Mouse (Mus musculus): ENCODE measurements around the gene Scn9a. TPM values are rescaled to one million over a fixed set of nuclear protein-coding genes. Genes with fewer than 3 reads are reported as not detected.
A peak's percentile ranks its signal among the peaks of the same experiment; 100 is the strongest.

Scn9a gene
- total RNA-seq (2014; rRNA removed) (not detected in 2 replicates), polyA plus RNA-seq (2012; rRNA removed) (not detected in 2 replicates)

- H3K9ac ChIP-seq (ENCODE audit: low read depth, low read length), result no peak within 1 kb of the TSS
- no peaks in the 10 kb centered on the region for H3K79me2 ChIP-seq (ENCODE audit: control insufficient read depth, insufficient read depth, low read length)
- DNase-seq (ENCODE audit: extremely low read depth, low read depth, low spot score), result no peak
- no peaks in the 10 kb centered on the region for H3K4me1 ChIP-seq (ENCODE audit: control insufficient read depth, insufficient read depth, low read length)
- no peaks in the 10 kb centered on the region for H3K36me3 ChIP-seq (ENCODE audit: control insufficient read depth, insufficient read depth, low read length)
- H3K4me3 ChIP-seq (ENCODE audit: insufficient read depth, low read depth, low read length), result no peak within 1 kb of the TSS
- TF ChIP-seq CTCF (IDR thresholded peaks at IDR 0.05; ENCODE audit: low read depth, low read length) (no peak), POLR2A (IDR thresholded peaks at IDR 0.05; ENCODE audit: extremely low read depth, insufficient read depth, low read length) (no peak)
- peaks cover 7% of the 10 kb centered on the region for H3K27me3 ChIP-seq (ENCODE audit: control insufficient read depth, insufficient read depth, low read length)
- H3K27ac ChIP-seq (replicated peaks; ENCODE audit: insufficient read depth, low read depth, low read length), result no peak within 1 kb of the TSS
- WGBS, result 4% methylated on average over 29 of the region's 29 CpGs
Observed at GRCm38 (mm10) chr2:66634580-66635359, at the start of gene Scn9a. Scn9a (minus strand) TSS chr2:66634962.

- Histone ChIP-seq H3K27ac (replicated peaks; ENCODE audit: insufficient read depth, low read depth, low read length) (no peak overlapping the region), H3K9ac (ENCODE audit: low read depth, low read length) (no peak overlapping the region), H3K4me3 (ENCODE audit: insufficient read depth, low read depth, low read length) (no peak overlapping the region), H3K79me2 (ENCODE audit: control insufficient read depth, insufficient read depth, low read length) (no peaks in the 10 kb centered on the region), H3K27me3 (ENCODE audit: control insufficient read depth, insufficient read depth, low read length) (no peaks in the 10 kb centered on the region), H3K36me3 (ENCODE audit: control insufficient read depth, insufficient read depth, low read length) (no peaks in the 10 kb centered on the region), H3K4me1 (ENCODE audit: control insufficient read depth, insufficient read depth, low read length) (no peaks in the 10 kb centered on the region)
- DNase-seq (ENCODE audit: extremely low read depth, low read depth, low spot score), result no peak
- TF ChIP-seq CTCF (IDR thresholded peaks at IDR 0.05; ENCODE audit: low read depth, low read length) (no peak), POLR2A (IDR thresholded peaks at IDR 0.05; ENCODE audit: extremely low read depth, insufficient read depth, low read length) (no peak)
- WGBS, result 67% methylated on average over 1 of the region's 1 CpGs
Observed at GRCm38 (mm10) chr2:66661988-66662387, 27.2 kb upstream of the Scn9a start.

- H3K27me3 ChIP-seq (ENCODE audit: control insufficient read depth, insufficient read depth, low read length), result no peaks in the 10 kb centered on the region
- H3K27ac ChIP-seq (replicated peaks; ENCODE audit: insufficient read depth, low read depth, low read length), result no peak overlapping the region
- TF ChIP-seq POLR2A (IDR thresholded peaks at IDR 0.05; ENCODE audit: extremely low read depth, insufficient read depth, low read length) (no peak), CTCF (IDR thresholded peaks at IDR 0.05; ENCODE audit: low read depth, low read length) (no peak)
- no peaks in the 10 kb centered on the region for H3K79me2 ChIP-seq (ENCODE audit: control insufficient read depth, insufficient read depth, low read length)
- no peaks in the 10 kb centered on the region for H3K36me3 ChIP-seq (ENCODE audit: control insufficient read depth, insufficient read depth, low read length)
- no peaks in the 10 kb centered on the region for H3K4me1 ChIP-seq (ENCODE audit: control insufficient read depth, insufficient read depth, low read length)
- WGBS, result 92% methylated on average over 3 of the region's 3 CpGs
- H3K9ac ChIP-seq (ENCODE audit: low read depth, low read length), result no peak overlapping the region
- no peak for DNase-seq (ENCODE audit: extremely low read depth, low read depth, low spot score)
- no peak overlapping the region for H3K4me3 ChIP-seq (ENCODE audit: insufficient read depth, low read depth, low read length)
Observed at GRCm38 (mm10) chr2:66656430-66656829, 21.7 kb upstream of the Scn9a start.

GRCm38 (mm10) chr2:66655431-66655830, 20.7 kb upstream of the Scn9a start:
- Histone ChIP-seq H3K27ac (replicated peaks; ENCODE audit: insufficient read depth, low read depth, low read length) (no peak overlapping the region), H3K9ac (ENCODE audit: low read depth, low read length) (no peak overlapping the region), H3K27me3 (ENCODE audit: control insufficient read depth, insufficient read depth, low read length) (no peaks in the 10 kb centered on the region), H3K4me1 (ENCODE audit: control insufficient read depth, insufficient read depth, low read length) (no peaks in the 10 kb centered on the region), H3K79me2 (ENCODE audit: control insufficient read depth, insufficient read depth, low read length) (no peaks in the 10 kb centered on the region), H3K4me3 (ENCODE audit: insufficient read depth, low read depth, low read length) (no peak overlapping the region), H3K36me3 (ENCODE audit: control insufficient read depth, insufficient read depth, low read length) (no peaks in the 10 kb centered on the region)
- TF ChIP-seq CTCF (IDR thresholded peaks at IDR 0.05; ENCODE audit: low read depth, low read length), result no peak
- TF ChIP-seq POLR2A (IDR thresholded peaks at IDR 0.05; ENCODE audit: extremely low read depth, insufficient read depth, low read length), result no peak
- 33% methylated on average over 2 of the region's 2 CpGs for WGBS
- no peak for DNase-seq (ENCODE audit: extremely low read depth, low read depth, low spot score)

- H3K4me1 ChIP-seq (ENCODE audit: control insufficient read depth, insufficient read depth, low read length), result no peaks in the 10 kb centered on the region
- no peaks in the 10 kb centered on the region for H3K27me3 ChIP-seq (ENCODE audit: control insufficient read depth, insufficient read depth, low read length)
- no peak overlapping the region for H3K9ac ChIP-seq (ENCODE audit: low read depth, low read length)
- DNase-seq (ENCODE audit: extremely low read depth, low read depth, low spot score), result peak; percentile 21
- H3K79me2 ChIP-seq (ENCODE audit: control insufficient read depth, insufficient read depth, low read length), result no peaks in the 10 kb centered on the region
- 12% methylated on average over 5 of the region's 5 CpGs for WGBS
- no peaks in the 10 kb centered on the region for H3K36me3 ChIP-seq (ENCODE audit: control insufficient read depth, insufficient read depth, low read length)
- no peak overlapping the region for H3K4me3 ChIP-seq (ENCODE audit: insufficient read depth, low read depth, low read length)
- TF ChIP-seq CTCF (IDR thresholded peaks at IDR 0.05; ENCODE audit: low read depth, low read length), result peak; percentile 35; the same call in 1 of the 2 replicates
- no peak for TF ChIP-seq POLR2A (IDR thresholded peaks at IDR 0.05; ENCODE audit: extremely low read depth, insufficient read depth, low read length)
- no peak overlapping the region for H3K27ac ChIP-seq (replicated peaks; ENCODE audit: insufficient read depth, low read depth, low read length)
Observed at GRCm38 (mm10) chr2:66644384-66644783, 9.6 kb upstream of the Scn9a start.

GRCm38 (mm10) chr2:66632728-66633127, 2.0 kb downstream of the Scn9a start:
- no peak for DNase-seq (ENCODE audit: extremely low read depth, low read depth, low spot score)
- H3K4me3 ChIP-seq (ENCODE audit: insufficient read depth, low read depth, low read length), result no peak overlapping the region

More at GRCm38 (mm10) chr2:66632728-66633127, 2.0 kb downstream of the Scn9a start:
- Histone ChIP-seq H3K9ac (ENCODE audit: low read depth, low read length) (no peak overlapping the region), H3K4me1 (ENCODE audit: control insufficient read depth, insufficient read depth, low read length) (no peaks in the 10 kb centered on the region), H3K27me3 (ENCODE audit: control insufficient read depth, insufficient read depth, low read length) (peaks cover 7% of the 10 kb centered on the region), H3K79me2 (ENCODE audit: control insufficient read depth, insufficient read depth, low read length) (no peaks in the 10 kb centered on the region), H3K36me3 (ENCODE audit: control insufficient read depth, insufficient read depth, low read length) (no peaks in the 10 kb centered on the region), H3K27ac (replicated peaks; ENCODE audit: insufficient read depth, low read depth, low read length) (no peak overlapping the region)
- WGBS, result 38% methylated on average over 5 of the region's 5 CpGs
- TF ChIP-seq CTCF (IDR thresholded peaks at IDR 0.05; ENCODE audit: low read depth, low read length) (no peak), POLR2A (IDR thresholded peaks at IDR 0.05; ENCODE audit: extremely low read depth, insufficient read depth, low read length) (no peak)
